Mouse (Mus musculus): ENCODE data around the gene Slc12a6.

The Slc12a6 gene

GRCm38 (mm10) chr2:112391346-112392000 lies 125.8 kb downstream of the Slc12a6 start:
- in situ Hi-C loops (cut with MseI, MboI), result no loop called here

- in situ Hi-C loops (cut with MseI, MboI), result no loop called here
Measured at GRCm38 (mm10) chr2:112392689-112393088, 127.1 kb downstream of the Slc12a6 start.

GRCm38 (mm10) chr2:112393958-112394357 lies 128.3 kb downstream of the Slc12a6 start:
- in situ Hi-C loops (cut with MseI, MboI), result no loop called here

- in situ Hi-C loops (cut with MseI, MboI), result no loop called here
Measured at GRCm38 (mm10) chr2:112396649-112397048, 131.0 kb downstream of the Slc12a6 start.

GRCm38 (mm10) chr2:112407030-112407429 lies 141.4 kb downstream of the Slc12a6 start:
- in situ Hi-C loops (cut with MseI, MboI), result no loop called here
